Mouse (Mus musculus) midbrain, embryonic 10.5 days (tissue): ENCODE results near the gene Sdc3. TPM values are rescaled to one million over a fixed set of nuclear protein-coding genes. Genes with fewer than 3 reads are reported as not detected.

Experiments used
- DNase-seq: peaks from one replicate; pipeline ENCODE4 v3.0.0-alpha.2; 2017; ENCODE audit warnings: low spot score
- H3K27ac ChIP-seq: fragments of 300-500 bp; sonication (generic); replicated peaks from 2 replicates; pipeline ENCODE4 v1.5.1; 2016; ENCODE audit warnings: mild to moderate bottlenecking
- H3K27me3 ChIP-seq: fragments of 300-500 bp; sonication (generic); 2 replicates; pipeline ENCODE4 v1.6.1; 2016; ENCODE audit warnings: low read depth, mild to moderate bottlenecking; ENCODE audit not compliant: poor library complexity, severe bottlenecking
- H3K36me3 ChIP-seq: fragments of 300-500 bp; sonication (generic); 2 replicates; pipeline ENCODE4 v1.6.1; 2016; ENCODE audit warnings: mild to moderate bottlenecking, moderate library complexity
- H3K4me1 ChIP-seq: fragments of 300-500 bp; sonication (generic); 2 replicates; pipeline ENCODE4 v1.6.1; 2016
- H3K4me3 ChIP-seq: fragments of 300-500 bp; sonication (generic); 2 replicates; pipeline ENCODE4 v1.5.1; 2016; ENCODE audit warnings: mild to moderate bottlenecking, moderate library complexity
- H3K9me3 ChIP-seq: fragments of 300-500 bp; sonication (generic); replicated peaks from 2 replicates; pipeline ENCODE4 v1.6.1; 2016; ENCODE audit warnings: mild to moderate bottlenecking
- WGBS: fragments of 180-500 bp; shearing (Covaris S2); methylation state at CpG from one replicate; pipeline ENCODE4 v1.1.7; 2016; 5-methylcytosine and 5-hydroxymethylcytosine counted together
- polyA plus RNA-seq: library from polyadenylated mRNA; unstranded; fragments of >200 nt; fragmentation: Nextera tagmentation; extraction: Ambion mirVana; gene quantifications from 2 replicates; pipeline ENCODE4 v1.2.1, GENCODE M21; 2016

Sdc3 gene
- polyA plus RNA-seq: 21.3 and 28.5 TPM in 2 replicates

- peak within 1 kb of the TSS; percentile 95 for H3K4me3 ChIP-seq
- H3K27ac ChIP-seq: peak within 1 kb of the TSS; percentile 95
- H3K36me3 ChIP-seq: no peaks in the 10 kb centered on the region
- H3K9me3 ChIP-seq: no peaks in the 10 kb centered on the region
- peaks cover 40% of the 10 kb centered on the region for H3K4me1 ChIP-seq
- DNase-seq: peak; percentile 46
- 3% methylated on average over 81 of the region's 99 CpGs for WGBS
- H3K27me3 ChIP-seq: peaks cover 50% of the 10 kb centered on the region
Measured at GRCm38 (mm10) chr4:130792376-130793179, at the start of gene Sdc3. Sdc3 (plus strand) TSS chr4:130792537.

GRCm38 (mm10) chr4:130744058-130744457 is 48.3 kb upstream of the Sdc3 start:
- H3K27me3 ChIP-seq: no peaks in the 10 kb centered on the region
- H3K9me3 ChIP-seq: no peaks in the 10 kb centered on the region
- no peak overlapping the region for H3K4me3 ChIP-seq
- WGBS: 91% methylated on average over 4 of the region's 4 CpGs
- H3K4me1 ChIP-seq: no peaks in the 10 kb centered on the region
- no peak for DNase-seq
- H3K36me3 ChIP-seq: peaks cover 91% of the 10 kb centered on the region
- H3K27ac ChIP-seq: no peak overlapping the region

- 87% methylated on average over 5 of the region's 5 CpGs for WGBS
- no peaks in the 10 kb centered on the region for H3K27me3 ChIP-seq
- H3K27ac ChIP-seq: no peak overlapping the region
- no peak for DNase-seq
- no peaks in the 10 kb centered on the region for H3K9me3 ChIP-seq
- H3K4me3 ChIP-seq: no peak overlapping the region
- H3K36me3 ChIP-seq: peaks cover 100% of the 10 kb centered on the region
- no peaks in the 10 kb centered on the region for H3K4me1 ChIP-seq
Measured at GRCm38 (mm10) chr4:130745561-130746306, 46.6 kb upstream of the Sdc3 start.

- peaks cover 100% of the 10 kb centered on the region for H3K36me3 ChIP-seq
Measured at GRCm38 (mm10) chr4:130749566-130749965, 42.8 kb upstream of the Sdc3 start.

GRCm38 (mm10) chr4:130751966-130752365 is 40.4 kb upstream of the Sdc3 start:
- Histone ChIP-seq H3K27ac (no peak overlapping the region), H3K27me3 (no peaks in the 10 kb centered on the region), H3K9me3 (no peaks in the 10 kb centered on the region), H3K36me3 (peaks cover 99% of the 10 kb centered on the region), H3K4me3 (no peak overlapping the region), H3K4me1 (no peaks in the 10 kb centered on the region)
- no peak for DNase-seq
- WGBS: 96% methylated on average over 2 of the region's 2 CpGs

More at GRCm38 (mm10) chr4:130749566-130749965, 42.8 kb upstream of the Sdc3 start:
- Histone ChIP-seq H3K27me3 (no peaks in the 10 kb centered on the region), H3K4me3 (no peak overlapping the region), H3K27ac (no peak overlapping the region), H3K9me3 (no peaks in the 10 kb centered on the region), H3K4me1 (no peaks in the 10 kb centered on the region)
- DNase-seq: no peak
- 83% methylated on average over 7 of the region's 7 CpGs for WGBS

- Histone ChIP-seq H3K36me3 (peaks cover 99% of the 10 kb centered on the region), H3K27me3 (no peaks in the 10 kb centered on the region), H3K9me3 (no peaks in the 10 kb centered on the region), H3K27ac (no peak overlapping the region), H3K4me3 (no peak overlapping the region), H3K4me1 (no peaks in the 10 kb centered on the region)
- no peak for DNase-seq
- WGBS: 86% methylated on average over 7 of the region's 7 CpGs
Measured at GRCm38 (mm10) chr4:130752591-130752990, 39.7 kb upstream of the Sdc3 start.

GRCm38 (mm10) chr4:130753755-130754154 is 38.6 kb upstream of the Sdc3 start:
- DNase-seq: no peak
- no peaks in the 10 kb centered on the region for H3K4me1 ChIP-seq
- H3K4me3 ChIP-seq: no peak overlapping the region
- peaks cover 99% of the 10 kb centered on the region for H3K36me3 ChIP-seq
- H3K27me3 ChIP-seq: no peaks in the 10 kb centered on the region
- H3K27ac ChIP-seq: no peak overlapping the region
- H3K9me3 ChIP-seq: no peaks in the 10 kb centered on the region
- WGBS: 89% methylated on average over 5 of the region's 5 CpGs

GRCm38 (mm10) chr4:130754776-130755175 is 37.6 kb upstream of the Sdc3 start:
- Histone ChIP-seq H3K27ac (no peak overlapping the region), H3K4me1 (no peaks in the 10 kb centered on the region), H3K27me3 (no peaks in the 10 kb centered on the region), H3K4me3 (no peak overlapping the region), H3K36me3 (peaks cover 99% of the 10 kb centered on the region), H3K9me3 (no peaks in the 10 kb centered on the region)
- 89% methylated on average over 2 of the region's 2 CpGs for WGBS
- no peak for DNase-seq

- no peak for DNase-seq
- no peaks in the 10 kb centered on the region for H3K9me3 ChIP-seq
- H3K4me3 ChIP-seq: no peak overlapping the region
- no peaks in the 10 kb centered on the region for H3K4me1 ChIP-seq
- H3K27ac ChIP-seq: no peak overlapping the region
- 84% methylated on average over 2 of the region's 2 CpGs for WGBS
- no peaks in the 10 kb centered on the region for H3K27me3 ChIP-seq
- peaks cover 99% of the 10 kb centered on the region for H3K36me3 ChIP-seq
Measured at GRCm38 (mm10) chr4:130759875-130760274, 32.5 kb upstream of the Sdc3 start.

GRCm38 (mm10) chr4:130761809-130762208 is 30.5 kb upstream of the Sdc3 start:
- 88% methylated on average over 5 of the region's 5 CpGs for WGBS
- Histone ChIP-seq H3K4me1 (no peaks in the 10 kb centered on the region), H3K27ac (no peak overlapping the region), H3K27me3 (no peaks in the 10 kb centered on the region), H3K4me3 (no peak overlapping the region), H3K9me3 (no peaks in the 10 kb centered on the region), H3K36me3 (peaks cover 99% of the 10 kb centered on the region)
- no peak for DNase-seq

GRCm38 (mm10) chr4:130765399-130766160 is 26.8 kb upstream of the Sdc3 start:
- Histone ChIP-seq H3K36me3 (peaks cover 100% of the 10 kb centered on the region), H3K27me3 (no peaks in the 10 kb centered on the region), H3K27ac (no peak overlapping the region), H3K4me3 (no peak overlapping the region), H3K4me1 (no peaks in the 10 kb centered on the region), H3K9me3 (no peaks in the 10 kb centered on the region)
- DNase-seq: no peak
- 96% methylated on average over 7 of the region's 7 CpGs for WGBS

GRCm38 (mm10) chr4:130766387-130766786 is 25.9 kb upstream of the Sdc3 start:
- DNase-seq: no peak
- Histone ChIP-seq H3K4me3 (no peak overlapping the region), H3K27me3 (no peaks in the 10 kb centered on the region), H3K9me3 (no peaks in the 10 kb centered on the region), H3K36me3 (peaks cover 100% of the 10 kb centered on the region), H3K4me1 (no peaks in the 10 kb centered on the region), H3K27ac (no peak overlapping the region)
- WGBS: 91% methylated on average over 2 of the region's 2 CpGs
